Mouse (Mus musculus): Measurements from ENCODE around the gene Crybb2. TPM values are rescaled to one million over a fixed set of nuclear protein-coding genes. Genes with fewer than 3 reads are reported as not detected.

Crybb2 gene
- polyA plus RNA-seq, 1 experiment = 0.18 TPM

- 53% methylated on average over 7 of the region's 7 CpGs for WGBS
- TF ChIP-seq POLR2A (IDR thresholded peaks at IDR 0.05; ENCODE audit: low read depth, low read length) (no peak), CTCF (IDR thresholded peaks at IDR 0.05; ENCODE audit: extremely low read depth, insufficient read length, insufficient replicate concordance, low read depth, low read length) (no peak)
- H3K36me3 ChIP-seq (ENCODE audit: control insufficient read depth, insufficient read depth, low read length) = no peaks in the 10 kb centered on the region
Measured at GRCm38 (mm10) chr5:113050581-113051185, 19.2 kb downstream of the Crybb2 start.

GRCm38 (mm10) chr5:113049876-113050275, 20.0 kb downstream of the Crybb2 start:
- Histone ChIP-seq H3K36me3 (ENCODE audit: control insufficient read depth, insufficient read depth, low read length) (no peaks in the 10 kb centered on the region), H3K27me3 (ENCODE audit: control insufficient read depth, insufficient read depth, low read length) (no peaks in the 10 kb centered on the region), H3K4me3 (ENCODE audit: low read depth, low read length) (no peak overlapping the region), H3K27ac (ENCODE audit: insufficient read depth, low read depth, low read length) (no peak overlapping the region), H3K4me1 (ENCODE audit: control insufficient read depth, insufficient read depth, insufficient read length, low read length) (no peaks in the 10 kb centered on the region; the same call in 1 of the 2 replicates)
- TF ChIP-seq POLR2A (IDR thresholded peaks at IDR 0.05; ENCODE audit: low read depth, low read length) (no peak), CTCF (IDR thresholded peaks at IDR 0.05; ENCODE audit: extremely low read depth, insufficient read length, insufficient replicate concordance, low read depth, low read length) (no peak)

More at GRCm38 (mm10) chr5:113050581-113051185, 19.2 kb downstream of the Crybb2 start:
- no peak overlapping the region for H3K27ac ChIP-seq (ENCODE audit: insufficient read depth, low read depth, low read length)
- no peak overlapping the region for H3K4me3 ChIP-seq (ENCODE audit: low read depth, low read length)
- no peaks in the 10 kb centered on the region for H3K27me3 ChIP-seq (ENCODE audit: control insufficient read depth, insufficient read depth, low read length)
- no peaks in the 10 kb centered on the region; the same call in 1 of the 2 replicates for H3K4me1 ChIP-seq (ENCODE audit: control insufficient read depth, insufficient read depth, insufficient read length, low read length)

GRCm38 (mm10) chr5:113045511-113046273, 24.2 kb downstream of the Crybb2 start:
- Histone ChIP-seq H3K4me3 (ENCODE audit: low read depth, low read length) (no peak overlapping the region), H3K4me1 (ENCODE audit: control insufficient read depth, insufficient read depth, insufficient read length, low read length) (peaks cover 4% of the 10 kb centered on the region; the same call in 1 of the 2 replicates), H3K27ac (ENCODE audit: insufficient read depth, low read depth, low read length) (no peak overlapping the region), H3K27me3 (ENCODE audit: control insufficient read depth, insufficient read depth, low read length) (no peaks in the 10 kb centered on the region), H3K36me3 (ENCODE audit: control insufficient read depth, insufficient read depth, low read length) (no peaks in the 10 kb centered on the region)
- no peak for TF ChIP-seq POLR2A (IDR thresholded peaks at IDR 0.05; ENCODE audit: low read depth, low read length)
- TF ChIP-seq CTCF (IDR thresholded peaks at IDR 0.05; ENCODE audit: extremely low read depth, insufficient read length, insufficient replicate concordance, low read depth, low read length) = no peak
- whole genome bisulfite sequencing = 90% methylated on average over 10 of the region's 10 CpGs

GRCm38 (mm10) chr5:113043531-113043930, 26.4 kb downstream of the Crybb2 start:
- Histone ChIP-seq H3K4me3 (ENCODE audit: low read depth, low read length) (no peak overlapping the region), H3K27ac (ENCODE audit: insufficient read depth, low read depth, low read length) (no peak overlapping the region), H3K4me1 (ENCODE audit: control insufficient read depth, insufficient read depth, insufficient read length, low read length) (peaks cover 4% of the 10 kb centered on the region; the same call in 1 of the 2 replicates), H3K36me3 (ENCODE audit: control insufficient read depth, insufficient read depth, low read length) (no peaks in the 10 kb centered on the region), H3K27me3 (ENCODE audit: control insufficient read depth, insufficient read depth, low read length) (no peaks in the 10 kb centered on the region)
- TF ChIP-seq CTCF (IDR thresholded peaks at IDR 0.05; ENCODE audit: extremely low read depth, insufficient read length, insufficient replicate concordance, low read depth, low read length) (no peak), POLR2A (IDR thresholded peaks at IDR 0.05; ENCODE audit: low read depth, low read length) (no peak)
- WGBS = 90% methylated on average over 8 of the region's 8 CpGs

GRCm38 (mm10) chr5:113041567-113042071, 28.3 kb downstream of the Crybb2 start:
- 24% methylated on average over 5 of the region's 5 CpGs for WGBS
- Histone ChIP-seq H3K27me3 (ENCODE audit: control insufficient read depth, insufficient read depth, low read length) (no peaks in the 10 kb centered on the region), H3K27ac (ENCODE audit: insufficient read depth, low read depth, low read length) (no peak overlapping the region), H3K36me3 (ENCODE audit: control insufficient read depth, insufficient read depth, low read length) (no peaks in the 10 kb centered on the region), H3K4me1 (ENCODE audit: control insufficient read depth, insufficient read depth, insufficient read length, low read length) (peaks cover 4% of the 10 kb centered on the region; the same call in 1 of the 2 replicates), H3K4me3 (ENCODE audit: low read depth, low read length) (no peak overlapping the region)
- no peak for TF ChIP-seq CTCF (IDR thresholded peaks at IDR 0.05; ENCODE audit: extremely low read depth, insufficient read length, insufficient replicate concordance, low read depth, low read length)
- TF ChIP-seq POLR2A (IDR thresholded peaks at IDR 0.05; ENCODE audit: low read depth, low read length) = no peak

GRCm38 (mm10) chr5:113040776-113041175, 29.1 kb downstream of the Crybb2 start:
- Histone ChIP-seq H3K36me3 (ENCODE audit: control insufficient read depth, insufficient read depth, low read length) (no peaks in the 10 kb centered on the region), H3K4me1 (ENCODE audit: control insufficient read depth, insufficient read depth, insufficient read length, low read length) (peaks cover 6% of the 10 kb centered on the region; the same call in 1 of the 2 replicates), H3K27me3 (ENCODE audit: control insufficient read depth, insufficient read depth, low read length) (no peaks in the 10 kb centered on the region), H3K4me3 (ENCODE audit: low read depth, low read length) (no peak overlapping the region), H3K27ac (ENCODE audit: insufficient read depth, low read depth, low read length) (no peak overlapping the region)
- WGBS = 31% methylated on average over 6 of the region's 6 CpGs
- TF ChIP-seq POLR2A (IDR thresholded peaks at IDR 0.05; ENCODE audit: low read depth, low read length) (no peak), CTCF (IDR thresholded peaks at IDR 0.05; ENCODE audit: extremely low read depth, insufficient read length, insufficient replicate concordance, low read depth, low read length) (no peak)

- no peak for TF ChIP-seq POLR2A (IDR thresholded peaks at IDR 0.05; ENCODE audit: low read depth, low read length)
- TF ChIP-seq CTCF (IDR thresholded peaks at IDR 0.05; ENCODE audit: extremely low read depth, insufficient read length, insufficient replicate concordance, low read depth, low read length) = no peak
- no peaks in the 10 kb centered on the region for H3K27me3 ChIP-seq (ENCODE audit: control insufficient read depth, insufficient read depth, low read length)
- WGBS = 93% methylated on average over 6 of the region's 6 CpGs
- no peaks in the 10 kb centered on the region for H3K36me3 ChIP-seq (ENCODE audit: control insufficient read depth, insufficient read depth, low read length)
- H3K4me3 ChIP-seq (ENCODE audit: low read depth, low read length) = no peak overlapping the region
- H3K4me1 ChIP-seq (ENCODE audit: control insufficient read depth, insufficient read depth, insufficient read length, low read length) = peaks cover 10% of the 10 kb centered on the region; the same call in 1 of the 2 replicates
- no peak overlapping the region for H3K27ac ChIP-seq (ENCODE audit: insufficient read depth, low read depth, low read length)
Measured at GRCm38 (mm10) chr5:113038601-113039000, 31.3 kb downstream of the Crybb2 start.
